Mouse (Mus musculus): ENCODE results near the gene Olfr107.

The Olfr107 gene

DNA sequence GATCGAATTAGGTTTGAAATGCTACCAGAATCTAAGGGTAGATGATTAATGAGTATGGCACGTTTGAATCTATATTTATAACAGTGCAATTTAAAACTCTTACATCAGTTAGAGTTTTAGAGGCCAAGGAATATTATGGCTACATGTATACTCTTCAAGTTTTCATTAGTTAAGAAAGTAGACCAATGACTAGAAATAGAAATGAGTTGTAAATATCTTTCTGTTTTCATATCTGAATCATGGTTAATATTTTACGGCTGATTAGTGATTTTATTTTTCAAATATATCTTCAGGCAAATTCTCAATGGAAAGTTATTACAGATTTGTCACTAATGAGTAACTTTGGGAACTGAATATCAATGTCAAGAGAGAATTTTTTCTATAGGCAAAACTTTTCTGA, at the start of gene Olfr107:
Gene Olfr107 (plus strand): TSS at position 301 of the 400 bp plus-strand sequence.
- in situ Hi-C loops (cut with MboI) = no loop called here

- in situ Hi-C loops (cut with MboI) = no loop called here
Observed at GRCm38 (mm10) chr17:37359282-37359681, 39.7 kb upstream of the Olfr107 start, which contains the start of gene Olfr104-ps. TSS of gene Olfr104-ps (plus strand) at chr17:37359582.

GRCm38 (mm10) chr17:37378733-37379132, 20.3 kb upstream of the Olfr107 start, which contains the start of gene Olfr105-ps:
TSS of gene Olfr105-ps (plus strand) at chr17:37379033.
- in situ Hi-C loops (cut with MboI) = no loop called here

GRCm38 (mm10) chr17:37390093-37390492, 8.9 kb upstream of the Olfr107 start, which contains the start of gene Olfr106-ps:
TSS of gene Olfr106-ps (plus strand) at chr17:37390393.
- in situ Hi-C loops (cut with MboI) = no loop called here

GRCm38 (mm10) chr17:37413380-37413779, 14.4 kb downstream of the Olfr107 start:
- in situ Hi-C loops (cut with MboI) = no loop called here

DNA sequence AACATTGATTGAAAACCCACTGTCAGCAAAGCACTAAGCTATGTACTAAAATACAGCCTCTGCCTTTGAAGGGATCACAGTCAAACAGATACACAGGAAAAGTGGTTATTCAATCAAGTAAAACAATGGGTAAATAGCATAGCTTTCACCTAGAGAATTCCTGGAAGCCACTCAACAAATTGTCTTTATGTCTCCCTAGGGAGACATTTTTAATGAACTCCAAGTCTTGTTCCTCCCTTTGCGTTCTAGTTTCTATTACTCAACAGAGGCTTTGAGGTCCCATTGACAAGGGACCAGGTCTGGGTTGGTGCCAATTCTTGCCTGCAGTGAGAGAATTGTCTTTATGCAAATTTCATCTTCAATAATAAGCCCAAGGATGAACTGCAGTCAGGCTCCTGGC, 46.2 kb downstream of the Olfr107 start, which contains the start of gene Olfr108:
Gene Olfr108 (plus strand): TSS at position 301 of the 400 bp plus-strand sequence.
- in situ Hi-C loops (cut with MboI) = no loop called here
